Mouse (Mus musculus) frontal cortex, adult 2 months (tissue): ENCODE data around the gene Srgap3. TPM values are rescaled to one million over a fixed set of nuclear protein-coding genes. Genes with fewer than 3 reads are reported as not detected.

ENCODE experiments used
- DNase-seq, 2 experiments: peaks; one replicate each; pipeline ENCODE4 v3.0.0; 2022; ENCODE audit warnings: low spot score in 1 of 2; ENCODE audit errors: extremely low spot score in 1 of 2
- polyA plus RNA-seq: library from polyadenylated mRNA; depleted of rRNA; stranded (reverse); fragments of >200 nt; gene quantifications from 2 replicates; pipeline ENCODE4 v1.2.3, GENCODE M21; 2012; rRNA removed

Srgap3 gene
- polyA plus RNA-seq, 1 experiment: 124 TPM

DNA sequence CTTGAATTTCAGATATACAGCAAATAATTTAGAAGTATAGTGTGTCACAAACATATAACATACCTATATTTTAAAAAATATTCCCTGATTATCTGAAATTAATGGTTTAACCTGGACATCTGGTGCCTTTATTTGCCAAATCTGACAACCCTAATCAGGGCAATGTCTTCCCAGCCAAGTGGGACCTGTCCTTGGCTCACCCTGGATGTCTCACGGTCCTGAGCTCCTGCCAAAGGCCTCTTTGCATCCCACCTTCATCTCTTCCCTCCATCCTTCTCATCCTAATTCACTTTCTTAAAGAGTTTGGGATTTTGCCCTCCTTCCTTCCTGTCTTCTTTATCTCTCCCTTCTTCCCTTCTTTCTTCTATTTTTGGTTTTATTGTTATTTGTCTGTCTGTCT is 248.0 kb downstream of the Srgap3 start:
- no peak for DNase-seq

DNA sequence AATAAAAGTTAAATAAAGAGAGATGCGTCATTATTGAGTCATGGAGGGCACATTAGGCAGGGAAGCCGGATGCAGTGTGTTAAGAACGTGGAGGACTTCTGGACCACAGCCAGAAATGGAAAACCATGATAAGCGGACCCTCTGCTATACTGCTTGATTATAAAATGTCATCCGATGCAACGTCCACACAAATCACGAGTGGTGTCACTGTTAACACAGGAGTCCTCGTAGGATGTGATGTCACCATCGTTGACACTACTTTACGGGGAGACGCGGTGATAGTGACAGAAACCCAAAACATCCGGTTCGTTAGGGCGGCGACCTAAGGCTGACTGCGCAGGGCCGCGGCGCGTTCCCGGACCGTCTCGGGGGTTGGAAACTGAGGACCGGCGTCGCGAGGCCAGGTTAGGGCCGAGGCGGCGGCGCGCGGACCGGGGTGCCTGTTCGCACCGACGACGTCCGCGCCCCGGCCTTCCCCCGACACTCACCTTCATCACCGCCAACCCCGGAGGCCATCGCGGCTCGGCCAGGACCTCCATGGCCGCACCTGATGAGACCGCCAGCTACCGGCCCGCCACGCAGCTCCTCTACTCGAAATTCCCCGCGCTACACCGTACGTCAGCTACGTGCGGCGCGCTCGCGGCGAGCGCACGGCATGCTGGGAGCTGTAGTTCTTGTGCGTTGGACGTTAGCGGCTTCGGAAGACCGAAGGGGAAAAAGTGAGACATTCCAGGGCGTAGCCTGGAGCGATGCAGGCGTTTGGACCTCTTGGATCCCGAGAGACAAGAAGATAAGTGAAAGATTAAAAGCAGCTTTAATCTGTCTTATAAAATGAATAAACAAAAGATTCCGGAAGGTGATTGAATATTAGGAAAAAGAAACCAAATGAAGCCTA is 250.8 kb downstream of the Srgap3 start, which contains the start of gene Rad18:
Gene Rad18, minus strand, starts transcription at position 631 of the 895 bp plus-strand sequence.
- DNase-seq: peak in 1 of 2 experiments; percentile 89

DNA sequence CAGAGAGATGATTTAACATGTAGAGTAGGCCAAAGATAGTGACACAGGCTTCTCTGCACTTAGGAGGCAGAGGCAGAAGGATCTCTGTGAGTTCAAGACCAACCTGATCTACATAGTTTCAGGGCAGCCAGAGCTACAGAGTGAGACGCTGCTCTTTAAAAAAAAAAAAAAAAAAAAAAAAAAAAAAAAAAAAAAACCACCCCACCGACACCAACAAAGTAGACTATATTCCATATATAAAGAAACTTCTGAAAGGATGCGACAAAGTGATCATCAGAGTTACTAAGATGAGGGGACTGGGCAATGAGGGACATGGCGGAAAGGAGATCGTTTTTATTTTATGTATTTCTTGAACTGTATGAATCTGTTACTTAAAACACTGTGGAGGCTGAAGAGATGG is 252.6 kb downstream of the Srgap3 start:
- DNase-seq: no peak

DNA sequence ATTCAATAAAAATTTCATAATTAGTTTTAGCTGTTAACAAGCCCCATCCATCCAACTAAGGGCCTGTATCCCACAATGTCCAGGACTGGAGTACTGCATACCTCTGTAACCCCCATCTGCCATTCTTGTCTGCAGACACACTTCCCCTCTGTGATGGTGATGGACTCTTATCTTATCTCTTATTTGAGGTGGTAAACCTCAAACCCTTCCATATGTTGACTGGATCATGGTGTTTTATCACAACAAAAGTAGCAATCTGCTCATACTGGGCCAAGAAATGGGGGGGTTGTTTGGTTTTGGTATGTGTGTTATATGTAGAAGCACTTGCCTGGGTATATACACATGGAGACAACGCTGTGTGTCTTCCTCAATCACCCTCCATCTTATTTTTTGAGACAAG is 255.5 kb downstream of the Srgap3 start:
- DNase-seq: no peak

DNA sequence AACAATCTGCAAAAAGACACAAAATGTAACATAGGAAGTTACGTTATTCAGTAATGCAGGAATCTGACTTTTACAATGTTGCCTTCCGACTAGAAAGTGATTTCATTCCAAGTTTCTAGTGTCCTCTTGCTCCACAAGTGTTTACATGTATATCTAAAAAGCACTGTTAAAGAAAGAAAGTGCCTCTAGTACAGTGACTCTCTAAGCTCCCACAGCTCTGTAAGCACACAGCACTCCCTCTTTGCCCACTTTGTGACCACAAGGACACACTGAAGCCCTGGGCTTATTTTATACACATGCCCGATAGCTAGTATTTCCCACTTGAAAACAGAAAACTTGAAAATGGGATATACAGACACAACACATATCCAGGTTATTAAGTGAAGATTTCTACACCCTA is 259.0 kb downstream of the Srgap3 start:
- no peak for DNase-seq

DNA sequence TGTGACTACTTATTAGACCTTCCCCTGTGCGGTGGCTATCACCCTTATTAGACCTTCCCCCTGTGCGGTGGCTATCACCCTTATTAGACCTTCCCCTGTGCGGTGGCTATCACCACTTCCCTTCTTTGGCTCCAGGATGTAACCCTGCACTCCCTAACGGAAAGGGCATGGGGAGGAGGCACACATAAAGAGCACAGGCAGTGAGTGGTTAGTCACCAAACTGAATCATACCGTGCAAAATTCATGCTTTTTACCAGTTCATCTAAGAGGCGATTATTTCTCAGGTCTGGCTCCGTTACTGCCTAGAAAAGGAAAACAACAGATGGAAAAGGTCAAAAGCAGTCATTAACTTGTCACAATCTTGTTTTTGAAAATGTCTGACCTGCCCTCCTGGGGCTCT is 260.6 kb downstream of the Srgap3 start:
- DNase-seq: no peak

DNA sequence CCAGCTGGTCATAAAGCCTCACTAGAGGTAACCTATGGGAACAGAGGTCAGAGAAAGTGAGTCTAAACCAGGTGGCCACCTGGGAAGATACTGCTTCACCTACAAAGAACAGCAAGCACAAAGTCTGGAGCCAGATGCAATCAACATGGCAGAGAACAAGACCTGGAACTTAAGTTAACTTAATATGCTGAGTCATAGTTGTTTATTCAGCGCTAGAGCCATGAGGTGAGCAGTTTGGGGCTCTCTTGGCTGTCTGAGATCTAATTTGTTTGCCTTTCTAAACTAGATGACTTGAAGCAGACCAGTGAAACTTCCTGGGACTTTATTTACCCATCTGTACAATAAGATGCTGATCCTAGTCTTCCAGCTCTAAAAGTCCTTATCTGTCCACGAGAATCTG is 263.0 kb downstream of the Srgap3 start:
- no peak for DNase-seq

Other genes starting within 250 kb of the Srgap3 start
- gene Thumpd3, start 99.0 kb upstream of the Srgap3 start, polyA plus RNA-seq: 18.4 and 21.3 TPM in 2 replicates
- 54.5 and 62.1 TPM in 2 replicates for gene Setd5, start 130.1 kb upstream of the Srgap3 start, polyA plus RNA-seq
- gene Lhfpl4, start 248.1 kb upstream of the Srgap3 start, polyA plus RNA-seq: 67.0 and 68.5 TPM in 2 replicates